Mouse (Mus musculus) liver, postnatal 0 days (tissue): ENCODE data around the gene Dtd1.

ENCODE experiments used
- CTCF ChIP-seq: sonication (generic); IDR thresholded peaks from 2 replicates; pipeline ENCODE4 v1.5.1; 2016; ENCODE audit warnings: antibody characterized with exemption, low read depth
- EP300 ChIP-seq: IDR thresholded peaks from 2 replicates; pipeline ENCODE4 v1.6.1; 2016; ENCODE audit warnings: antibody characterized with exemption, low read depth, mild to moderate bottlenecking

DNA sequence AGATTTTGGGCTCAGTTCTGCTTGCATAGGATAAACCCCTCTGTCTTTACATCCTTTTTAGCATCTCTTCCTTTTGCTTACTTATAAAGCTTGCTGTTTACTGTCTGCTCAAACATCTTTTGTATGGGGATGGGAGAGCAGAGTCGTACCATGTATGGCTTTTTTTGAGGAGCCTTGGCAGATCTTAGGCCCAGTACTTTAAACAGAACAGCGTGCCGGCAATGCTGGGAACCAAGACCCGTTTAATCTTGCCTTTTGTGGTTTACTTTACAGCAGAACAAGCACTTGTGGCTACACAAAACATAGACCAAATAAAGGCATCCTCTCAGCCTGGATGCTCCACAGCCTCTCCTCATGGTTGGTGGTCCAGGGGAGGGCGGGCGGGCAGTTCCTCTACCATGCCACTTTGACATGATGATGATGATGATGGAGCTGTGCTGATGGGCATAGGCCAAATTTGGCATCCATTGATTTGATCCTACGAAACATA lies 170.8 kb downstream of the Dtd1 start:
- no peak for TF ChIP-seq EP300
- TF ChIP-seq CTCF = no peak
